Mouse (Mus musculus): ENCODE measurements at regions not wholly inside any gene's neighbourhood (a gene's known extent, or its start where the extent isn't known, plus 50 kb on each side); places are given as distances from the start of the nearest gene placed in this dataset.
"Not testable (repeated sequence)": the region's sequence is repeated elsewhere in the genome, so short reads cannot be mapped to it uniquely, and the experiment has no call there.

DNA sequence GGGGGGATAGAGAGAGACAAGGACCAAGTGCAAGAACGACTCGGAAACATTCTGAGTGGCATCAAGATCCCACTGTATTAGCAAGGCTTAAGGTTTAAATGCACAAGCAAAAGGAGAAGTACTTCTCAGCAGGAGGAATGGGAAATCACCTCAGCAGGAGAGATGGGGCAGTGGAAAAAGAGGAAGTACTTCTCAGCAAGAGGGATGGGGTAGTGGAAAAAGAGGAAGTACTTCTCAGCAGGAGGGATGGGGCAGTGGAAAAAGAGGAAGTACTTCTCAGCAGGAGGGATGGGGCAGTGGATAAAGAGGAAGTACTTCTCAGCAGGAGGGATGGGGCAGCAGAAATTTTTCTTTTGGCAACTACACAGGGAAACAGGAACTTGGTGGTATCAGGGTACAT, 340.8 kb upstream of the Tbl1xr1 start:
- TF ChIP-seq CTCF (IDR thresholded peaks at IDR 0.05); POLR2A (IDR thresholded peaks at IDR 0.05; ENCODE audit: insufficient read depth, low read depth, low read length); EP300 (IDR thresholded peaks at IDR 0.05; ENCODE audit: insufficient read depth, low read depth, low read length): not testable (repeated sequence)
